Mouse (Mus musculus): ENCODE data around the gene Olfr128.
"Not testable (repeated sequence)": the region's sequence is repeated elsewhere in the genome, so short reads cannot be mapped to it uniquely, and the experiment has no call there.

Olfr128 gene

GRCm38 (mm10) chr17:37920248-37920647 lies at the start of gene Olfr128:
TSS of gene Olfr128 (plus strand) at chr17:37920548.
- DNase-seq (ENCODE audit: low read depth): no peak

GRCm38 (mm10) chr17:37873830-37874229 lies 46.5 kb upstream of the Olfr128 start:
- DNase-seq (ENCODE audit: low read depth): no peak

GRCm38 (mm10) chr17:37900137-37900536 lies 20.2 kb upstream of the Olfr128 start, which contains the start of gene Olfr127:
TSS of gene Olfr127 (plus strand) at chr17:37900437.
- DNase-seq (ENCODE audit: low read depth): no peak

GRCm38 (mm10) chr17:37906821-37907220 lies 13.5 kb upstream of the Olfr128 start:
- DNase-seq (ENCODE audit: low read depth): not testable (repeated sequence)

- no peak for DNase-seq (ENCODE audit: low read depth)
Observed at GRCm38 (mm10) chr17:37952979-37953378, 32.6 kb downstream of the Olfr128 start, which contains the start of gene Olfr761. TSS of gene Olfr761 (minus strand) at chr17:37953079.

GRCm38 (mm10) chr17:37973591-37973990 lies 53.2 kb downstream of the Olfr128 start:
- no peak for DNase-seq (ENCODE audit: low read depth)
